Mouse (Mus musculus) liver, adult 2 months (tissue): ENCODE results near the gene Tff3. TPM values are rescaled to one million over a fixed set of nuclear protein-coding genes. Genes with fewer than 3 reads are reported as not detected.

Source experiments
- DNase-seq: peaks from one replicate; pipeline ENCODE4 v3.0.0-alpha.2; 2011; ENCODE audit warnings: low read depth, low spot score; ENCODE audit errors: extremely low read depth
- H3K27ac ChIP-seq: fragments of 200-500 bp; replicated peaks from 2 replicates; pipeline ENCODE4 v1.5.1; 2012; ENCODE audit warnings: low read depth, mild to moderate bottlenecking, control low read depth, inconsistent platforms, low read length; ENCODE audit not compliant: insufficient read depth
- H3K27me3 ChIP-seq: fragments of 200-500 bp; 2 replicates; pipeline ENCODE4 v1.6.1; 2012; ENCODE audit warnings: mild to moderate bottlenecking, moderate library complexity, low read length, inconsistent platforms; ENCODE audit not compliant: control insufficient read depth, insufficient read depth
- H3K36me3 ChIP-seq: fragments of 200-500 bp; 2 replicates; pipeline ENCODE4 v1.6.1; 2012; ENCODE audit warnings: low read length, inconsistent platforms; ENCODE audit not compliant: control insufficient read depth, insufficient read depth
- H3K4me1 ChIP-seq: fragments of 200-500 bp; 2 replicates; pipeline ENCODE4 v1.6.1; 2011; ENCODE audit warnings: low read length; ENCODE audit not compliant: control insufficient read depth, insufficient read depth
- H3K4me3 ChIP-seq: fragments of 200-500 bp; 2 replicates; pipeline ENCODE4 v1.5.1; 2011; ENCODE audit warnings: low read depth, mild to moderate bottlenecking, control low read depth, low read length, moderate library complexity; ENCODE audit not compliant: insufficient read depth
- H3K79me2 ChIP-seq: fragments of 200-500 bp; 2 replicates; pipeline ENCODE4 v1.6.1; 2012; ENCODE audit warnings: inconsistent platforms, mild to moderate bottlenecking, low read length, moderate library complexity; ENCODE audit not compliant: control insufficient read depth, insufficient read depth
- H3K9ac ChIP-seq: fragments of 200-500 bp; 2 replicates; pipeline ENCODE4 v1.6.1; 2012; ENCODE audit warnings: low read depth, mild to moderate bottlenecking, control low read depth, inconsistent platforms, low read length
- CTCF ChIP-seq: fragments of 200-500 bp; IDR thresholded peaks from 2 replicates; pipeline ENCODE4 v1.5.1; 2011; ENCODE audit warnings: low read depth, low read length, control low read depth
- POLR2A ChIP-seq: fragments of 200-500 bp; IDR thresholded peaks from 2 replicates; pipeline ENCODE4 v1.6.1; 2011; ENCODE audit warnings: low read length, control low read depth; ENCODE audit not compliant: insufficient read depth; ENCODE audit errors: extremely low read depth
- WGBS: fragments of 180-500 bp; shearing (Covaris S2); methylation state at CpG from one replicate; pipeline ENCODE4 v1.1.7; 2018; 5-methylcytosine and 5-hydroxymethylcytosine counted together
- polyA plus RNA-seq: library from polyadenylated mRNA; depleted of rRNA; stranded (reverse); fragments of >200 nt; gene quantifications from 2 replicates; pipeline ENCODE4 v1.2.3, GENCODE M21; 2012
- total RNA-seq: library from RNA; depleted of rRNA; stranded (reverse); fragments of >200 nt; gene quantifications from 2 replicates; pipeline ENCODE4 v1.2.3, GENCODE M21; 2014

Gene Tff3
- total and polyA plus RNA-seq, 2 experiments: 0.37 to 2.9 TPM

DNA sequence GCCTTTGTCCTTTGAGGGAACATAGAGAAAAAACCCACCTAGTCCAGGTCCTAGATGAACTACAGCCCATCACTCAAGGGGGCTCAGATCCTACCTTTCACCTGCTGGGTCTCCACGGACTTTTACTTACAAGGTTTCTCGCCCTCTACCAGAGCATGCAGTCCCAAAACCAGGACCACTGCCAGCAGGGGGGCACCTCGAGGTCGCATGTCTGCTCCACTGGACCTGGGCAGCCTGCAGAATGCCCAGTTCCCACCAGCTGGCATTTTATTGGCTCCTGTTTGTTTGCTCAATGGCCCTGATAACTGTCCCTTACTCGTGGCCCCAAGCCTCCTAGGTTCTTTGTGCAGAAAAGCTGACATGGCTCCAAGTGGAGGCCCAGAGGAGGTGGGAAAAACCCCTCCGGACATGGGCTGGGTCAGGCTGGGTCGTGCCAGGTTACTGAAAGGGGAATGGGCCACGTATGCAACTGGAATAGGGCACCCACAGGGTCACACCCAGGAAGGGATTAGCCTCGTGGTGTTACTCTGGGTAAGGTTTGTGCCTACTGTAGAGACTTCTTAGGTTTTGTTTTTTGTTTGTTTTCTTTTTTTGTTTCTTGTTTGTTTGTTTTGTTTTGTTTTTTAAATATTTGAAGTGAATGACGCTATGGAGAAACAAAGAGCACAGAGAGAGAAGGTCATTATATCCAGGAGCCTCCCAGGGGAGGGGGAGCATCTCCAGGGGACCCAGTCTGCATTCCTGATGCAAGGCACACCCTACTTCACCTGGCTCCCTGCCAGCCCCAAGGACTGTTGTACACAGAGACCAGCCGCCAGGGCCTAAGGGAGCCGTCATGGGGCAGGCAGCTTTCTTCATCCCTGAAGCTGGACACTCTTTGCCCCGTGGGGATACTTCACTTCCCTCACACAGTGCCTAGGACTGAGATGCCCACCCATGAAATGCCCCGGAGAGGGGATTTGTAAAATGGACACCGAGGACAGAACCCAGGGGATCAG lies 14.9 kb upstream of the Tff3 start, which contains the start of gene Tff2:
Gene Tff2 (minus strand): TSS at position 243 of the 998 bp plus-strand sequence.
- no peak within 1 kb of the TSS for H3K9ac ChIP-seq
- H3K79me2 ChIP-seq: no peaks in the 10 kb centered on the region
- H3K27ac ChIP-seq: no peak within 1 kb of the TSS
- no peaks in the 10 kb centered on the region for H3K4me1 ChIP-seq
- H3K27me3 ChIP-seq: no peaks in the 10 kb centered on the region
- no peak for TF ChIP-seq POLR2A
- TF ChIP-seq CTCF: no peak
- 70% methylated on average over 15 of the region's 15 CpGs for WGBS
- DNase-seq: no peak
- H3K36me3 ChIP-seq: no peaks in the 10 kb centered on the region
- H3K4me3 ChIP-seq: no peak within 1 kb of the TSS

GRCm38 (mm10) chr17:31142116-31142515 lies 12.7 kb upstream of the Tff3 start:
- H3K27ac ChIP-seq: no peak overlapping the region
- no peaks in the 10 kb centered on the region for H3K27me3 ChIP-seq
- no peaks in the 10 kb centered on the region for H3K79me2 ChIP-seq
- TF ChIP-seq CTCF (no peak), POLR2A (no peak)
- no peak overlapping the region for H3K9ac ChIP-seq
- no peaks in the 10 kb centered on the region for H3K36me3 ChIP-seq
- no peak overlapping the region for H3K4me3 ChIP-seq
- no peaks in the 10 kb centered on the region for H3K4me1 ChIP-seq
- WGBS: 97% methylated on average over 7 of the region's 7 CpGs
- DNase-seq: no peak

GRCm38 (mm10) chr17:31138398-31138797 lies 9.0 kb upstream of the Tff3 start:
- Histone ChIP-seq H3K27me3 (no peaks in the 10 kb centered on the region), H3K27ac (no peak overlapping the region), H3K36me3 (no peaks in the 10 kb centered on the region), H3K9ac (no peak overlapping the region), H3K79me2 (no peaks in the 10 kb centered on the region), H3K4me1 (peaks cover 5% of the 10 kb centered on the region; the same call in 1 of the 2 replicates), H3K4me3 (no peak overlapping the region)
- DNase-seq: peak; percentile 86
- TF ChIP-seq CTCF: peak; percentile 88
- no peak for TF ChIP-seq POLR2A
- 16% methylated on average over 5 of the region's 5 CpGs for WGBS

DNA sequence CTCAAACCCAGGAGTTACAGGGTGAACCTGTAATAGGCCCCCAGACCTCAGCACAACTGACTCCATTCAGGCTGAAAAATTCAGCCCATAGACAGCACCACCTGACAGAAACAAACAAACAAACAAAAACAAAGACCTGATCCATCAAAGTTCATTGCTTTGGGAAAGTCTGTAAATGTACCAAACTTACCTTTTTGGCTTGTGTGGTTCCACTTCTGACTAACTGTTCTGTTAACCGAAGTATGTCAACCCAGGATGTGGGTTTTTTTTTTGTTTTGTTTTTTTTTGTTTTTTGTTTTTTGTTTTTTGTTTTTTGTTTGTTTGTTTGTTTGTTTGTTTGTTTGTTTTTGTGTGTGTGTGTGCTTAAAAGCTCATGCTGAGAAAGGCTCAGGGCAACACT lies 7.4 kb upstream of the Tff3 start:
- no peak overlapping the region for H3K27ac ChIP-seq
- DNase-seq: no peak
- WGBS: 92% methylated on average over 1 of the region's 1 CpGs

GRCm38 (mm10) chr17:31136291-31136690 lies 6.8 kb upstream of the Tff3 start:
- TF ChIP-seq POLR2A (no peak), CTCF (no peak)
- WGBS: 48% methylated on average over 3 of the region's 3 CpGs
- Histone ChIP-seq H3K4me3 (no peak overlapping the region), H3K4me1 (peaks cover 7% of the 10 kb centered on the region; the same call in 1 of the 2 replicates), H3K9ac (no peak overlapping the region), H3K27ac (no peak overlapping the region), H3K27me3 (no peaks in the 10 kb centered on the region), H3K79me2 (no peaks in the 10 kb centered on the region), H3K36me3 (no peaks in the 10 kb centered on the region)
- no peak for DNase-seq

More for the DNA sequence above, 7.4 kb upstream of the Tff3 start:
- H3K36me3 ChIP-seq: no peaks in the 10 kb centered on the region
- TF ChIP-seq CTCF (no peak), POLR2A (no peak)
- no peak overlapping the region for H3K9ac ChIP-seq
- H3K27me3 ChIP-seq: no peaks in the 10 kb centered on the region
- peaks cover 7% of the 10 kb centered on the region; the same call in 1 of the 2 replicates for H3K4me1 ChIP-seq
- no peaks in the 10 kb centered on the region for H3K79me2 ChIP-seq
- H3K4me3 ChIP-seq: no peak overlapping the region

DNA sequence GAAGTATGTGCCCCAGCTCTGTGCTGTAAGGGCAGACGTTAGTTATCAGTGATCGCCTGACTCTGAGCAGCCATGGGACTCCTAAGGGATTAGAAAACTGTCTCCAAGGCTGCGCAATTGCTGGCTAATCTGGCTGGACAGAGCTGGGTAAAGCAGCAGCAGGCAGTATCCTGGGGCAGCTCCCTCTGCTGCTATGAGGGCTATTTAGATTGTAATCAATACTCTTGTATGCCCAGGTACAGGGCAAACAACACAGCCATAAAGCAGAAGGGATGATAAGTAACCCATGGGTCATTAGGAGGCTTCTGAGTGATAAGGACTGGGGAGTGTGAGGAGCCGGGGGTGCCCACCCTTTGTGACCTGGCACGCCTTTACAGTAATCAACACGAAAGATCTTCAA lies 5.5 kb upstream of the Tff3 start:
- no peak overlapping the region for H3K27ac ChIP-seq
- H3K36me3 ChIP-seq: no peaks in the 10 kb centered on the region
- H3K9ac ChIP-seq: no peak overlapping the region
- no peak for DNase-seq
- no peaks in the 10 kb centered on the region for H3K27me3 ChIP-seq
- no peaks in the 10 kb centered on the region for H3K79me2 ChIP-seq
- TF ChIP-seq CTCF: no peak
- no peak for TF ChIP-seq POLR2A
- no peak overlapping the region for H3K4me3 ChIP-seq
- peaks cover 7% of the 10 kb centered on the region; the same call in 1 of the 2 replicates for H3K4me1 ChIP-seq
- WGBS: 40% methylated on average over 6 of the region's 6 CpGs
